Mouse (Mus musculus) limb, embryonic 12.5 days (tissue): ENCODE data around the gene RPS10-NUDT3. TPM values are rescaled to one million over a fixed set of nuclear protein-coding genes. Genes with fewer than 3 reads are reported as not detected.

ENCODE experiments used
- ATAC-seq: fragments of 200-750 bp; cut with Nextera tagmentation; 2 replicates; pipeline ENCODE4 v1.8.0; 2017; ENCODE audit warnings: low read depth, moderate TSS enrichment; ENCODE audit not compliant: insufficient number of reproducible peaks, insufficient read depth, low FRiP score, low TSS enrichment
- H3K27ac ChIP-seq: fragments of 300-500 bp; sonication (generic); 2 replicates; pipeline ENCODE4 v1.5.1; 2016; ENCODE audit warnings: mild to moderate bottlenecking, moderate library complexity
- H3K27me3 ChIP-seq: fragments of 300-500 bp; sonication (generic); 2 replicates; pipeline ENCODE4 v1.6.1; 2016; ENCODE audit warnings: mild to moderate bottlenecking, moderate library complexity
- H3K36me3 ChIP-seq: fragments of 300-500 bp; sonication (generic); 2 replicates; pipeline ENCODE4 v1.6.1; 2016; ENCODE audit warnings: mild to moderate bottlenecking, moderate library complexity
- H3K4me1 ChIP-seq: fragments of 300-500 bp; sonication (generic); replicated peaks from 2 replicates; pipeline ENCODE4 v1.6.1; 2016
- H3K4me2 ChIP-seq: fragments of 300-500 bp; sonication (generic); 2 replicates; pipeline ENCODE4 v1.6.1; 2016; ENCODE audit warnings: mild to moderate bottlenecking, moderate library complexity
- H3K4me3 ChIP-seq: fragments of 300-500 bp; sonication (generic); replicated peaks from 2 replicates; pipeline ENCODE4 v1.5.1; 2016; ENCODE audit warnings: mild to moderate bottlenecking
- H3K9ac ChIP-seq: fragments of 300-500 bp; sonication (generic); replicated peaks from 2 replicates; pipeline ENCODE4 v1.6.1; 2016; ENCODE audit warnings: mild to moderate bottlenecking, moderate library complexity
- H3K9me3 ChIP-seq: fragments of 300-500 bp; sonication (generic); 2 replicates; pipeline ENCODE4 v1.6.1; 2016; ENCODE audit warnings: mild to moderate bottlenecking, moderate library complexity
- WGBS: fragments of 180-500 bp; shearing (Covaris S2); methylation state at CpG from one replicate; pipeline ENCODE4 v1.1.7; 2016; 5-methylcytosine and 5-hydroxymethylcytosine counted together
- polyA plus RNA-seq: library from polyadenylated mRNA; unstranded; fragments of >200 nt; fragmentation: Nextera tagmentation; extraction: Ambion mirVana; gene quantifications from 2 replicates; pipeline ENCODE4 v1.2.1, GENCODE M21; 2016

Gene RPS10-NUDT3
- polyA plus RNA-seq, 1 experiment from 2014 or later: not detected

GRCm38 (mm10) chr17:27583185-27583894 is 51.7 kb downstream of the RPS10-NUDT3 start:
- H3K4me3 ChIP-seq: no peak overlapping the region
- WGBS: 85% methylated on average over 13 of the region's 13 CpGs
- H3K4me2 ChIP-seq: no peak overlapping the region
- no peaks in the 10 kb centered on the region for H3K27me3 ChIP-seq
- no peak for ATAC-seq
- no peak overlapping the region for H3K27ac ChIP-seq
- peaks cover 92% of the 10 kb centered on the region for H3K36me3 ChIP-seq
- H3K9me3 ChIP-seq: no peaks in the 10 kb centered on the region
- no peak overlapping the region for H3K9ac ChIP-seq
- H3K4me1 ChIP-seq: peaks cover 8% of the 10 kb centered on the region

GRCm38 (mm10) chr17:27580392-27581068 is 54.5 kb downstream of the RPS10-NUDT3 start:
- H3K9ac ChIP-seq: no peak overlapping the region
- no peak for ATAC-seq
- no peaks in the 10 kb centered on the region for H3K9me3 ChIP-seq
- peaks cover 12% of the 10 kb centered on the region for H3K4me1 ChIP-seq
- H3K4me2 ChIP-seq: no peak overlapping the region
- H3K27ac ChIP-seq: no peak overlapping the region
- no peak overlapping the region for H3K4me3 ChIP-seq
- peaks cover 92% of the 10 kb centered on the region for H3K36me3 ChIP-seq
- H3K27me3 ChIP-seq: no peaks in the 10 kb centered on the region
- WGBS: 89% methylated on average over 20 of the region's 20 CpGs

GRCm38 (mm10) chr17:27579816-27580215 is 55.2 kb downstream of the RPS10-NUDT3 start:
- no peak overlapping the region for H3K4me3 ChIP-seq
- no peak for ATAC-seq
- no peaks in the 10 kb centered on the region for H3K9me3 ChIP-seq
- 96% methylated on average over 8 of the region's 8 CpGs for WGBS
- peaks cover 92% of the 10 kb centered on the region for H3K36me3 ChIP-seq
- H3K27ac ChIP-seq: no peak overlapping the region
- H3K27me3 ChIP-seq: no peaks in the 10 kb centered on the region
- no peak overlapping the region for H3K9ac ChIP-seq
- no peak overlapping the region for H3K4me2 ChIP-seq
- H3K4me1 ChIP-seq: peaks cover 18% of the 10 kb centered on the region

GRCm38 (mm10) chr17:27578487-27578886 is 56.5 kb downstream of the RPS10-NUDT3 start:
- H3K36me3 ChIP-seq: peaks cover 94% of the 10 kb centered on the region
- H3K9me3 ChIP-seq: no peaks in the 10 kb centered on the region
- H3K9ac ChIP-seq: no peak overlapping the region
- no peak for ATAC-seq
- no peak overlapping the region for H3K4me2 ChIP-seq
- no peak overlapping the region for H3K4me3 ChIP-seq
- peaks cover 18% of the 10 kb centered on the region for H3K4me1 ChIP-seq
- no peaks in the 10 kb centered on the region for H3K27me3 ChIP-seq
- H3K27ac ChIP-seq: no peak overlapping the region
- 95% methylated on average over 10 of the region's 10 CpGs for WGBS

GRCm38 (mm10) chr17:27577468-27577867 is 57.6 kb downstream of the RPS10-NUDT3 start:
- Histone ChIP-seq H3K27ac (no peak overlapping the region), H3K4me1 (peaks cover 18% of the 10 kb centered on the region), H3K27me3 (no peaks in the 10 kb centered on the region), H3K4me2 (no peak overlapping the region), H3K36me3 (peaks cover 92% of the 10 kb centered on the region), H3K4me3 (no peak overlapping the region), H3K9me3 (no peaks in the 10 kb centered on the region), H3K9ac (no peak overlapping the region)
- no peak for ATAC-seq
- WGBS: 77% methylated on average over 6 of the region's 6 CpGs

GRCm38 (mm10) chr17:27576056-27576455 is 59.0 kb downstream of the RPS10-NUDT3 start:
- peak overlapping the region; percentile 60 for H3K27ac ChIP-seq

GRCm38 (mm10) chr17:27575116-27575776 is 59.8 kb downstream of the RPS10-NUDT3 start:
- ATAC-seq: no peak
- no peak overlapping the region for H3K4me2 ChIP-seq
- peaks cover 18% of the 10 kb centered on the region for H3K4me1 ChIP-seq
- no peaks in the 10 kb centered on the region for H3K27me3 ChIP-seq
- no peak overlapping the region for H3K4me3 ChIP-seq
- 21% methylated on average over 10 of the region's 10 CpGs for WGBS
- no peaks in the 10 kb centered on the region for H3K9me3 ChIP-seq
- peaks cover 71% of the 10 kb centered on the region for H3K36me3 ChIP-seq
- H3K27ac ChIP-seq: peak overlapping the region; percentile 60
- H3K9ac ChIP-seq: no peak overlapping the region

More at GRCm38 (mm10) chr17:27576056-27576455, 59.0 kb downstream of the RPS10-NUDT3 start:
- peaks cover 79% of the 10 kb centered on the region for H3K36me3 ChIP-seq
- no peak for ATAC-seq
- H3K4me3 ChIP-seq: no peak overlapping the region
- WGBS: 83% methylated on average over 7 of the region's 7 CpGs
- H3K9me3 ChIP-seq: no peaks in the 10 kb centered on the region
- peaks cover 18% of the 10 kb centered on the region for H3K4me1 ChIP-seq
- H3K27me3 ChIP-seq: no peaks in the 10 kb centered on the region
- H3K9ac ChIP-seq: no peak overlapping the region; the same call in 1 of the 2 replicates
- H3K4me2 ChIP-seq: no peak overlapping the region

GRCm38 (mm10) chr17:27574470-27575115 is 60.4 kb downstream of the RPS10-NUDT3 start:
- Histone ChIP-seq H3K9ac (no peak overlapping the region), H3K27me3 (no peaks in the 10 kb centered on the region), H3K27ac (peak overlapping the region; percentile 60), H3K36me3 (peaks cover 65% of the 10 kb centered on the region), H3K4me2 (no peak overlapping the region), H3K4me3 (no peak overlapping the region), H3K9me3 (no peaks in the 10 kb centered on the region), H3K4me1 (peaks cover 18% of the 10 kb centered on the region)
- 88% methylated on average over 15 of the region's 16 CpGs for WGBS
- no peak for ATAC-seq

GRCm38 (mm10) chr17:27573772-27574320 is 61.2 kb downstream of the RPS10-NUDT3 start:
- Histone ChIP-seq H3K4me1 (peaks cover 18% of the 10 kb centered on the region), H3K36me3 (peaks cover 57% of the 10 kb centered on the region), H3K27ac (no peak overlapping the region), H3K4me2 (no peak overlapping the region), H3K27me3 (no peaks in the 10 kb centered on the region), H3K9me3 (no peaks in the 10 kb centered on the region), H3K4me3 (no peak overlapping the region), H3K9ac (no peak overlapping the region)
- 85% methylated on average over 10 of the region's 10 CpGs for WGBS
- ATAC-seq: no peak

GRCm38 (mm10) chr17:27571315-27571714 is 63.7 kb downstream of the RPS10-NUDT3 start:
- no peak for ATAC-seq
- H3K27ac ChIP-seq: no peak overlapping the region
- no peaks in the 10 kb centered on the region for H3K9me3 ChIP-seq
- H3K9ac ChIP-seq: no peak overlapping the region
- 76% methylated on average over 8 of the region's 8 CpGs for WGBS
- H3K4me2 ChIP-seq: no peak overlapping the region
- H3K4me3 ChIP-seq: no peak overlapping the region
- no peaks in the 10 kb centered on the region for H3K27me3 ChIP-seq
- H3K4me1 ChIP-seq: peaks cover 21% of the 10 kb centered on the region
- peaks cover 34% of the 10 kb centered on the region for H3K36me3 ChIP-seq

GRCm38 (mm10) chr17:27568228-27568627 is 66.8 kb downstream of the RPS10-NUDT3 start:
- Histone ChIP-seq H3K9ac (no peak overlapping the region), H3K27ac (no peak overlapping the region), H3K4me1 (peaks cover 21% of the 10 kb centered on the region), H3K9me3 (no peaks in the 10 kb centered on the region), H3K4me3 (no peak overlapping the region), H3K4me2 (no peak overlapping the region), H3K27me3 (no peaks in the 10 kb centered on the region), H3K36me3 (peaks cover 16% of the 10 kb centered on the region; the same call in 1 of the 2 replicates)
- 95% methylated on average over 5 of the region's 5 CpGs for WGBS
- no peak for ATAC-seq
